8 mouse cellular contexts compared by ENCODE assay signal in genomic region chr7:97748527-97749206, GRCm38 (mm10). TPM values are rescaled to one million over a fixed set of nuclear protein-coding genes. Genes with fewer than 3 reads are reported as not detected.
DNase-seq lines count a peak whose midpoint lies in the region; ATAC-seq and TF ChIP-seq lines count a peak whose summit lies in the region.

No protein-coding gene starts in this region.

- no peak for TF ChIP-seq POLR2A in myocyte (IDR thresholded peaks at IDR 0.05; ENCODE audit: insufficient read length, low read depth)

- no peak overlapping the region for H3K9ac ChIP-seq in hindbrain, embryonic 12.5 days
- H3K9ac ChIP-seq in liver, embryonic 12.5 days, result peak overlapping the region; percentile 64

- 60% methylated on average over 10 of the region's 10 CpGs for WGBS in hindbrain, embryonic 12.5 days
- WGBS in liver, embryonic 12.5 days (ENCODE audit: insufficient replicate concordance), result 20% methylated on average over 10 of the region's 10 CpGs

- intact Hi-C loops in left cerebral cortex, adult 2 months (cut with DNase I), result loop anchor here (1.0 to 5.0 kb wide), 4 partner anchors 17 to 164 kb away; no protein-coding TSS in a partner anchor
- intact Hi-C loops in left cerebral cortex, postnatal 36 days (cut with DNase I), result loop anchor here (2.0 to 10.0 kb wide), 3 partner anchors 96 to 372 kb away; no protein-coding TSS in a partner anchor

- H3ac ChIP-seq in myocyte (ENCODE audit: control insufficient read depth, insufficient read length), result no peak overlapping the region

- no peaks in the 10 kb centered on the region for H3K27me3 ChIP-seq in erythroblast, embryonic 14.5 days (ENCODE audit: control insufficient read depth)
- H3K27me3 ChIP-seq in hindbrain, embryonic 12.5 days, result no peaks in the 10 kb centered on the region
- no peaks in the 10 kb centered on the region for H3K27me3 ChIP-seq in liver, embryonic 12.5 days (replicated peaks)
- no peaks in the 10 kb centered on the region for H3K27me3 ChIP-seq in myocyte (ENCODE audit: control insufficient read depth, insufficient read depth, insufficient read length)

- no peak for DNase-seq in left cerebral cortex, adult 2 months (ENCODE audit: extremely low spot score in 1 of 2, low spot score in 2 of 2)
- DNase-seq in left cerebral cortex, postnatal 36 days (ENCODE audit: low spot score in 2 of 2), result no peak
- DNase-seq in cerebellum, adult 9-11 months, result no peak
- DNase-seq in retina, embryonic 14.5 days (ENCODE audit: low spot score), result no peak

- H3K4me2 ChIP-seq in hindbrain, embryonic 12.5 days (replicated peaks), result peak overlapping the region; percentile 36; the same call in 1 of the 2 replicates
- peak overlapping the region; percentile 71 for H3K4me2 ChIP-seq in liver, embryonic 12.5 days
- peak overlapping the region; percentile 64 for H3K4me2 ChIP-seq in myocyte (ENCODE audit: low read depth)

- H3K4me3 ChIP-seq in left cerebral cortex, adult 2 months, result peak overlapping the region; percentile 24
- peak overlapping the region; percentile 68 for H3K4me3 ChIP-seq in erythroblast, embryonic 14.5 days (replicated peaks)
- H3K4me3 ChIP-seq in hindbrain, embryonic 12.5 days, result no peak overlapping the region
- H3K4me3 ChIP-seq in liver, embryonic 12.5 days, result peak overlapping the region; percentile 52
- H3K4me3 ChIP-seq in myocyte, result no peak overlapping the region

- H3K4me1 ChIP-seq in erythroblast, embryonic 14.5 days (ENCODE audit: control insufficient read depth), result peaks cover 48% of the 10 kb centered on the region
- H3K4me1 ChIP-seq in hindbrain, embryonic 12.5 days, result peaks cover 13% of the 10 kb centered on the region
- H3K4me1 ChIP-seq in liver, embryonic 12.5 days, result peaks cover 47% of the 10 kb centered on the region

- no peaks in the 10 kb centered on the region for H3K9me3 ChIP-seq in erythroblast, embryonic 14.5 days (ENCODE audit: control insufficient read depth, low read length)
- H3K9me3 ChIP-seq in hindbrain, embryonic 12.5 days (replicated peaks), result no peaks in the 10 kb centered on the region
- no peaks in the 10 kb centered on the region for H3K9me3 ChIP-seq in liver, embryonic 12.5 days (replicated peaks)

- TF ChIP-seq CTCF in left cerebral cortex, adult 2 months (IDR thresholded peaks at IDR 0.05), result no peak

- no peaks in the 10 kb centered on the region for H3K36me3 ChIP-seq in erythroblast, embryonic 14.5 days (ENCODE audit: control insufficient read depth)
- H3K36me3 ChIP-seq in hindbrain, embryonic 12.5 days, result no peaks in the 10 kb centered on the region
- no peaks in the 10 kb centered on the region for H3K36me3 ChIP-seq in liver, embryonic 12.5 days
- no peaks in the 10 kb centered on the region for H3K36me3 ChIP-seq in myocyte (ENCODE audit: control insufficient read depth, insufficient read depth)

- no peaks in the 10 kb centered on the region for H3K79me2 ChIP-seq in myocyte (ENCODE audit: control insufficient read depth, insufficient read depth)

- ATAC-seq in hindbrain, embryonic 12.5 days (ENCODE audit: low FRiP score), result peak; percentile 14; the same call in 1 of the 2 replicates
- no peak for ATAC-seq in liver, embryonic 12.5 days

- peak overlapping the region; percentile 90 for H3K27ac ChIP-seq in left cerebral cortex, adult 2 months
- H3K27ac ChIP-seq in hindbrain, embryonic 12.5 days, result no peak overlapping the region
- H3K27ac ChIP-seq in liver, embryonic 12.5 days, result peak overlapping the region; percentile 98

TF ChIP-seq in myocyte, 11 proteins besides CTCF, POLR2A, EP300 and RAD21:
- TF ChIP-seq USF1 (IDR thresholded peaks at IDR 0.05; ENCODE audit: low read depth) (no peak), MAX (IDR thresholded peaks at IDR 0.05; ENCODE audit: low read depth) (no peak)

RNA-seq across cellular contexts. Expression of gene Aqp11, which starts 10.6 kb away (rescaled TPM):
- total RNA-seq in left cerebral cortex, adult 2 months (2021), result 10 to 100 TPM; 22.3 to 23.6 TPM
- total RNA-seq in left cerebral cortex, postnatal 36 days (2021), result 10 to 100 TPM; 22.1 to 23.3 TPM
- 0.13 and 0.27 TPM in 2 replicates for polyA plus RNA-seq in erythroblast, embryonic 14.5 days (2012)
- polyA plus RNA-seq in hindbrain, embryonic 12.5 days (2016; fragmentation: Nextera tagmentation; extraction: Ambion mirVana), result 6.2 TPM in 2 replicates
- 12.1 and 12.8 TPM in 2 replicates for polyA plus RNA-seq in liver, embryonic 12.5 days (2016; fragmentation: Nextera tagmentation; extraction: Ambion mirVana)
- 0.56 TPM for polyA plus RNA-seq in myocyte (2012; fragmentation: generic; extraction: Trizol)

RNA-seq across cellular contexts. Expression of gene Pak1, which starts 39.7 kb away (rescaled TPM):
- total RNA-seq in left cerebral cortex, adult 2 months (2021), result 100 to 1,000 TPM; 414 to 463 TPM
- 100 to 1,000 TPM; 384 to 468 TPM for total RNA-seq in left cerebral cortex, postnatal 36 days (2021)
- polyA plus RNA-seq in erythroblast, embryonic 14.5 days (2012), result 0.06 and 0.08 TPM in 2 replicates
- 110 and 111 TPM in 2 replicates for polyA plus RNA-seq in hindbrain, embryonic 12.5 days (2016; fragmentation: Nextera tagmentation; extraction: Ambion mirVana)
- polyA plus RNA-seq in liver, embryonic 12.5 days (2016; fragmentation: Nextera tagmentation; extraction: Ambion mirVana), result 8.5 and 8.9 TPM in 2 replicates
- 33.2 TPM for polyA plus RNA-seq in myocyte (2012; fragmentation: generic; extraction: Trizol)

RNA-seq across cellular contexts. Expression of gene Clns1a, which starts 52.2 kb away (rescaled TPM):
- 10 to 100 TPM; 82.2 to 84.6 TPM for total RNA-seq in left cerebral cortex, adult 2 months (2021)
- 10 to 100 TPM; 78.8 to 84.4 TPM for total RNA-seq in left cerebral cortex, postnatal 36 days (2021)
- polyA plus RNA-seq in erythroblast, embryonic 14.5 days (2012), result 1.3 and 1.4 TPM in 2 replicates
- 197 TPM in 2 replicates for polyA plus RNA-seq in hindbrain, embryonic 12.5 days (2016; fragmentation: Nextera tagmentation; extraction: Ambion mirVana)
- 120 and 129 TPM in 2 replicates for polyA plus RNA-seq in liver, embryonic 12.5 days (2016; fragmentation: Nextera tagmentation; extraction: Ambion mirVana)
- 56.3 TPM for polyA plus RNA-seq in myocyte (2012; fragmentation: generic; extraction: Trizol)

Comparison
In these comparisons a context has a peak if more than half of its experiments do, and no peak if none do; other contexts are left out.
1. H3K4me3 ChIP-seq: peak in left cerebral cortex, adult 2 months (single experiment), erythroblast, embryonic 14.5 days (single experiment) and liver, embryonic 12.5 days (single experiment); none in hindbrain, embryonic 12.5 days (single experiment) and myocyte (single experiment).
2. RNA of gene Clns1a, which starts 52.2 kb away (polyA plus RNA-seq): 197 TPM in hindbrain, embryonic 12.5 days, 120 to 129 TPM in liver, embryonic 12.5 days and 56.3 TPM in myocyte (single experiment); 1.3 to 1.4 TPM in erythroblast, embryonic 14.5 days; every median in the first group is over 10 times any median in the second.
3. Peak in every context shown above with its lines, with median percentiles within 50 percentile points of each other: H3K4me2 ChIP-seq.